In the genomic region with DNA sequence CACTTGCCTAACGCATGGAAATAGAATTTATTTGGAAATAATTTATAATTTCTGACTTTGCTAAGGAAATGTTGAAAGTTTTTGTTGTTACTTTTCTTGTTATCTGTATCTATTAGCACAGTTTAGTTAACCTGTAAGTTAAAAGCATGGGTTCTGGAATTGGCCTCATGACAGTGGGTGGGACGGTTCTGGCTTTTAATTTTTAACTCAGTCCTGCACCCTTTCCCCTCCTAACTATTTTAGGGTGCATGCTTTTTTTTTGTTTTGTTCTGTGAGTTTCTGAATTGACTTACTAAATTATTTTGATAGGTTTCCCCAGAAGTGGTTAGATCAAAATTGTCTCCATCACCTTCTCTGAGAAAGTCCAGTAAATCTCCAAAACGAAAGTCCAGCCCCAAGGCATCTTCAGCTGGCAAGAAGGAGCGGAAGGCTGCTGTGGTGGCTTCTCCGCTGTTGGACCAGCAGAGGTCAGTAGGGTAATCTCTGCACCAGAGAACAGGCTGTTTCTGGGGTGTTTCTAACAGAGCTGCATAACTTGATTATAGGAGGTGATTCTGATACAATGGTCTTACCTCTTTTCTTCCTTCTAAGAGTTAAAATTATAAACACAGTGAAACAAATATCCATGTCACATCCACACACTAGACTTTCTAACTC, we compare ENCODE assay signal across 9 mouse cellular contexts. TPM values are rescaled to one million over a fixed set of nuclear protein-coding genes. Genes with fewer than 3 reads are reported as not detected.
DNase-seq lines count a peak whose midpoint lies in the region; ATAC-seq and TF ChIP-seq lines count a peak whose summit lies in the region.
"Had no signal": no experiment of that assay in that cellular context is flagged by ENCODE, and none has a peak within 500 bp of the region (broad histone marks: within the 10 kb centered on the region; RNA-seq: fewer than 3 reads in every experiment).

No protein-coding gene starts in this region.

- H3K36me3 ChIP-seq in heart, postnatal 0 days (replicated peaks; ENCODE audit: control insufficient read depth, insufficient read depth, low read length) = peaks cover 5% of the 10 kb centered on the region; the same call in 1 of the 2 replicates
- H3K36me3 ChIP-seq in testis, adult 2 months (ENCODE audit: control insufficient read depth, insufficient read depth, low read length) = no peaks in the 10 kb centered on the region; the same call in 1 of the 2 replicates

- no peaks in the 10 kb centered on the region for H3K27me3 ChIP-seq in heart, postnatal 0 days (ENCODE audit: control insufficient read depth, insufficient read depth, low read length)
- H3K27me3 ChIP-seq in testis, adult 2 months (ENCODE audit: control insufficient read depth, insufficient read depth, low read length) = no peaks in the 10 kb centered on the region
- H3K27me3 ChIP-seq: limb, embryonic 13.5 days had no signal

- peak; percentile 27 for DNase-seq in heart, postnatal 0 days (ENCODE audit: low spot score)
- DNase-seq in heart, postnatal 14 days = no peak
- DNase-seq in testis, postnatal 10 days (ENCODE audit: low spot score) = no peak
- DNase-seq in kidney, postnatal 10 days = peak; percentile 42
- no peak for DNase-seq in frontal cortex, postnatal 10 days (ENCODE audit: low spot score in 2 of 2)
- DNase-seq in heart, adult 8-10 months (ENCODE audit: low spot score) = no peak
- no peak for DNase-seq in gastrocnemius, postnatal 10 days

- no peak overlapping the region for H3K4me2 ChIP-seq in heart, postnatal 0 days (ENCODE audit: low read depth, low read length)
- H3K4me2 ChIP-seq: limb, embryonic 13.5 days had no signal

- no peak overlapping the region for H3K9ac ChIP-seq in heart, postnatal 0 days (replicated peaks; ENCODE audit: low read depth, low read length)
- H3K9ac ChIP-seq: limb, embryonic 13.5 days had no signal

- no peak overlapping the region for H3K4me3 ChIP-seq in heart, postnatal 0 days (ENCODE audit: low read depth, low read length)
- no peak overlapping the region for H3K4me3 ChIP-seq in testis, adult 2 months (ENCODE audit: control insufficient read depth, low read depth, low read length)
- H3K4me3 ChIP-seq: limb, embryonic 13.5 days had no signal

- H3K9me3 ChIP-seq in heart, postnatal 0 days (replicated peaks; ENCODE audit: control insufficient read depth, low read length) = no peaks in the 10 kb centered on the region
- H3K9me3 ChIP-seq: limb, embryonic 13.5 days had no signal

- ATAC-seq in heart, postnatal 0 days (ENCODE audit: insufficient read depth, low read depth) = no peak

- TF ChIP-seq POLR2A in testis, adult 2 months (IDR thresholded peaks at IDR 0.05; ENCODE audit: control insufficient read depth, low read depth, low read length) = no peak

- no peaks in the 10 kb centered on the region for H3K4me1 ChIP-seq in heart, postnatal 0 days (ENCODE audit: control insufficient read depth, insufficient read depth)
- H3K4me1 ChIP-seq in testis, adult 2 months (ENCODE audit: control insufficient read depth, insufficient read depth, low read length) = no peaks in the 10 kb centered on the region
- H3K4me1 ChIP-seq: limb, embryonic 13.5 days had no signal

- WGBS in heart, postnatal 0 days = 76% methylated on average over 5 of the region's 5 CpGs

- no peak for TF ChIP-seq EP300 in heart, postnatal 0 days (IDR thresholded peaks at IDR 0.05; ENCODE audit: low read depth)

- no peak overlapping the region for H3K27ac ChIP-seq in heart, postnatal 0 days (ENCODE audit: low read depth)
- no peak overlapping the region for H3K27ac ChIP-seq in testis, adult 2 months (ENCODE audit: control insufficient read depth, insufficient read depth, low read depth, low read length)
- H3K27ac ChIP-seq: limb, embryonic 13.5 days had no signal

- intact Hi-C loops in heart, postnatal 14 days (cut with DNase I) = no loop called here

- TF ChIP-seq CTCF in heart, postnatal 0 days (IDR thresholded peaks at IDR 0.05; ENCODE audit: low read depth) = no peak; the same call in 1 of the 2 replicates
- TF ChIP-seq CTCF in testis, adult 2 months (IDR thresholded peaks at IDR 0.05; ENCODE audit: control insufficient read depth, insufficient read depth, insufficient replicate concordance, low read depth, low read length) = peak; percentile 13; the same call in 1 of the 2 replicates

RNA-seq across cellular contexts. Expression of gene Zc3h13, which starts 25.3 kb away (rescaled TPM):
- 3.8 and 8.6 TPM in 2 replicates for total RNA-seq in heart, postnatal 0 days (2014; rRNA removed; ENCODE audit: low replicate concordance)
- polyA plus RNA-seq in heart, postnatal 0 days (2015; fragmentation: Nextera tagmentation; extraction: Ambion mirVana) = 16.7 and 17.4 TPM in 2 replicates
- 10 to 100 TPM; 25.2 to 29.2 TPM for total RNA-seq in heart, postnatal 14 days (2021)
- 4.3 and 5.4 TPM in 2 replicates for polyA plus RNA-seq in testis, adult 2 months (2012; rRNA removed)
- 10 to 100 TPM; 21.7 to 30.7 (median 25.6) TPM for total RNA-seq in heart, adult 8-10 months (2022)
- 10 to 100 TPM; 20.2 to 23.9 TPM for total RNA-seq in gastrocnemius, postnatal 10 days (2021)

Comparison
In these comparisons a context has a peak if more than half of its experiments do, and no peak if none do; other contexts are left out.
1. DNase-seq: peak in heart, postnatal 0 days (single experiment) and kidney, postnatal 10 days (single experiment); none in heart, postnatal 14 days (0 of 2), testis, postnatal 10 days (single experiment), frontal cortex, postnatal 10 days (0 of 2), heart, adult 8-10 months (single experiment) and gastrocnemius, postnatal 10 days (single experiment).